Mouse (Mus musculus): ENCODE data around the gene H2afy. TPM values are rescaled to one million over a fixed set of nuclear protein-coding genes. Genes with fewer than 3 reads are reported as not detected.
A peak's percentile ranks its signal among the peaks of the same experiment; 100 is the strongest.

Gene H2afy
- polyA plus RNA-seq (2016; fragmentation: Nextera tagmentation; extraction: Ambion mirVana), result 642 and 645 TPM in 2 replicates

DNA sequence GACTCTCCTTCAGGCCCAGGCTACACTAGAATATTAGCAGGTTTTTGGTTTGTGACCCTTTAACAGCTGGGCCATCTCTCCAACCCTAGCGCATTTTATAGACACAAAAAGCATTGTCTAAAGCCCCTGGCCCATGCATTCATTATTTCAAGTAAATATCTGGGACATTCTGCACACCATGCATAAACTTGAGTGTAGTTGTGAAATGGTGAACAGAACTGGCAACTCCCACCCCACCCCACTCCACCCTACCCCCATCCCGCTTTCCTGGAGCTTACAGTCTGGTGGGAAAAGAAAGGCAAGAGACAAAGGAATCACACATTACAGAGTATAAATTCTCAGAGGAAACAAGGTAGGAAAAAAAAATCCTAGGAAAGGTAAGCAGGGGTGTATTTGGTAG lies at the start of gene H2afy:
Gene H2afy (minus strand): TSS at position 162 of the 400 bp plus-strand sequence.
- peaks cover 25% of the 10 kb centered on the region for H3K36me3 ChIP-seq
- H3K27ac ChIP-seq, result peak within 1 kb of the TSS; percentile 99
- WGBS, result 82% methylated on average over 2 of the region's 2 CpGs
- H3K9me3 ChIP-seq (replicated peaks), result no peaks in the 10 kb centered on the region
- DNase-seq (ENCODE audit: low spot score), result no peak
- H3K27me3 ChIP-seq (ENCODE audit: low read depth, poor library complexity, severe bottlenecking), result no peaks in the 10 kb centered on the region
- peak within 1 kb of the TSS; percentile 100 for H3K4me3 ChIP-seq
- H3K4me1 ChIP-seq, result peaks cover 64% of the 10 kb centered on the region

DNA sequence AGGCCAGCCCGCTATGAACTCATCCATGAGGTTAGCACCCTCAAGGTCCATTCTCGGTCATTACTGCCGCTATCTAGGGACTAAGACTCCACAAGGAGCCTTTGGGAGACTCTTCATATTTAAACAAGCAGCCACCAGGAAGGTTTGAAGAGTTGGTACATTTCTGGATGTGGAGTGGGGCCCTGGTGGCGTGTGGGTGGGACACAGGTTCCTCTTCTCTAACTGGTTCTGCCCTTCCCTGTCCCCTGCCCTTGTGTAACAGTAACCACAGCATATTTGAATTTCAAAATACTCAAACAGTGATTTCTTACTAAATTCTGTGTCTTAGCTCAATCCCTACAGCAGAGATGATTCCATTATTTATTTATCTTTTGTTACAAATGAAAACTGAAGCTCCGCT lies 47.5 kb upstream of the H2afy start:
- no peaks in the 10 kb centered on the region for H3K9me3 ChIP-seq (replicated peaks)
- 93% methylated on average over 5 of the region's 5 CpGs for WGBS

DNA sequence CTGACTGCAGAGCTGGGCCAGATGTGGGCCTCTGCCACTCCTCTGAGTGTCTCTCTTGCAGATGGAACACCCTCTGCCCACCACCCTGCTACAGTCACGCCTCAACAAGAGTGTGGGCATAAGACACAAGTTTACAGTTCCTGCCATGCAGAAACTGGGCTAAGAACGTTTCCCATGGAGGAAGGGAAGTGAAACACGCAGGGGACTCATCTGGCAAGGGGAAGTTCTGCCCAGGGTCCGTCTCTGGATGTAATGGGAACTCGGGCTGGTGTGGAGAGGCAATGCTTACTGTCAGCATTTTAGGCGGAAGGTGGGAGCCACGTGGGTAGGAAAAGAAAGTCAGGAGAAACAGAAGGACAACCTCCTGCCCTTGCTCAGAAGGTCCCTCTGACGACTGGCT lies 45.3 kb upstream of the H2afy start:
- H3K4me1 ChIP-seq, result peaks cover 7% of the 10 kb centered on the region
- H3K4me3 ChIP-seq, result no peak overlapping the region
- H3K27me3 ChIP-seq (ENCODE audit: low read depth, poor library complexity, severe bottlenecking), result no peaks in the 10 kb centered on the region
- H3K9me3 ChIP-seq (replicated peaks), result no peaks in the 10 kb centered on the region
- no peaks in the 10 kb centered on the region for H3K36me3 ChIP-seq
- 78% methylated on average over 8 of the region's 8 CpGs for WGBS
- H3K27ac ChIP-seq, result peak overlapping the region; percentile 61
- DNase-seq (ENCODE audit: low spot score), result no peak

More for the DNA sequence above, 47.5 kb upstream of the H2afy start:
- Histone ChIP-seq H3K4me1 (no peaks in the 10 kb centered on the region), H3K27ac (no peak overlapping the region), H3K36me3 (no peaks in the 10 kb centered on the region), H3K27me3 (ENCODE audit: low read depth, poor library complexity, severe bottlenecking) (no peaks in the 10 kb centered on the region), H3K4me3 (no peak overlapping the region)
- DNase-seq (ENCODE audit: low spot score), result no peak

DNA sequence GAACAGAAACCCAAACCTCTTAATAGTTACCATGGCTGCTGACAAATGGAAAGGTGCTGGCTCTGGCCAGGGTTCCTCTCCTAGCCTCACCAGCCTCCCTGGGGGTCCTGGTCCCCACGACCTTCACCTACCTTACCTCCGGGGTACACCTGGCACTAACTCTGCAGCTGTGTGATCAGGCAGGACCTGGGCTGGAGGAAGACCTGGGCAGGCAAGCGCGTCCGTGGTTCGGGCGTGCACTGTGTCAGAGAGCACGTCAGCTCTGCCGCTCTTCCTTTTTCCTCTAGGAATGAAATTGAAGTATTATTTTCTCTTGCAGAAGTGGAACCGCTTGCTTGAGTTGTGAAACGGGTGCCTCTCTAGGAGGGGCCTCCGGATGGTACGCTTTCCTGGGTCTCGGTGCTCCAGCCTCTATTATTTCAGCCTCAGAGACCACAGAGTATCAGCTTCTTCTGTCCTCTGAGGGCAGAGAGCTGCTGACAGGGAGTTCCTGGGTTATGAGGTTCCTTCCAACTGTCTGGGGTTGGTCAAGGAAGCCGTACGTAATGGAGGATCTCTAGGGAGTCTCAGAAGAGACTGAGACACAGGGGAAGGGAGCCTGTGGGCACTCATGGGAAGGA lies 42.4 kb upstream of the H2afy start, which contains the start of gene Tifab:
Gene Tifab (minus strand): TSS at position 470 of the 620 bp plus-strand sequence.
- Histone ChIP-seq H3K4me3 (no peak within 1 kb of the TSS), H3K9me3 (replicated peaks) (no peaks in the 10 kb centered on the region), H3K27me3 (ENCODE audit: low read depth, poor library complexity, severe bottlenecking) (no peaks in the 10 kb centered on the region), H3K27ac (peak within 1 kb of the TSS; percentile 51), H3K4me1 (peaks cover 34% of the 10 kb centered on the region), H3K36me3 (no peaks in the 10 kb centered on the region)
- no peak for DNase-seq (ENCODE audit: low spot score)
- WGBS, result 93% methylated on average over 16 of the region's 16 CpGs

GRCm38 (mm10) chr13:56176310-56176709 lies 40.1 kb upstream of the H2afy start:
- H3K27ac ChIP-seq, result peak overlapping the region; percentile 67
- H3K4me1 ChIP-seq, result peaks cover 55% of the 10 kb centered on the region

GRCm38 (mm10) chr13:56175848-56176247 lies 39.7 kb upstream of the H2afy start:
- peaks cover 60% of the 10 kb centered on the region for H3K4me1 ChIP-seq

More at GRCm38 (mm10) chr13:56176310-56176709, 40.1 kb upstream of the H2afy start:
- Histone ChIP-seq H3K36me3 (no peaks in the 10 kb centered on the region), H3K4me3 (no peak overlapping the region), H3K27me3 (ENCODE audit: low read depth, poor library complexity, severe bottlenecking) (no peaks in the 10 kb centered on the region), H3K9me3 (replicated peaks) (no peaks in the 10 kb centered on the region)
- 84% methylated on average over 9 of the region's 9 CpGs for WGBS
- DNase-seq (ENCODE audit: low spot score), result no peak

DNA sequence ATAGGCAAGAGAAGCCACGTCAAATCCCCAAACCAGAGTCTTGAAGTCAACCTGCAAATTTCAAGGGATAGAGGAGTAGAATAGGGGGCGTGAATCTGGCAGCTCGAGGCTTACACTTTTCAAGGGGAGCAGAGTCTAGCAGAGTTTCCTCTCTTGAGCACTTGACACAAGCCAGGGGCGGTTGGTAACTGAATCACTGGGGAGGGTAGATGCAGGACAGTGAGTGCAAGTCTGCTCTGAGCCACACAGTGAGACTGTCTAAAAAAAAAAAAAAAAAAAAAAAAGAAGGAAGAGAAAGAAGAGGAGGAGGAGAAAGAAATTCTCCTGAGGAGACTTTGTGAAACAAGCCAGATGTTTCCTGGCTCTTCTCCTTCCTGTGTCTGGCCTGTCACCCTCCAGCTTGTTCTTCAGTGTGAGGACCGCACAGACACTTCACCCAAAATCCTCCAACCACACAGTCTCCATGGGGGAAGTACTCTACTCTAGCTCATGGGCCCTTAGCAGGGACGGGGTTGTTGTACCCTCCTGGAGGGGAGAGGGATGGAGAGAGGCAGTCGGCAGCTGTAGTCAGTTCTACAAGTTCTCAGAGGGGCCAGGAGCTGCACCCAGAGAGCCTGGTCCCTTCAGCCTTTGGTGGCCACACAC lies 36.9 kb upstream of the H2afy start:
- H3K27ac ChIP-seq, result peak overlapping the region; percentile 91
- no peak for DNase-seq (ENCODE audit: low spot score)
- no peaks in the 10 kb centered on the region for H3K27me3 ChIP-seq (ENCODE audit: low read depth, poor library complexity, severe bottlenecking)
- no peaks in the 10 kb centered on the region for H3K36me3 ChIP-seq
- peaks cover 88% of the 10 kb centered on the region for H3K4me1 ChIP-seq
- H3K9me3 ChIP-seq (replicated peaks), result no peaks in the 10 kb centered on the region
- WGBS, result 58% methylated on average over 7 of the region's 7 CpGs
- no peak overlapping the region for H3K4me3 ChIP-seq

More at GRCm38 (mm10) chr13:56175848-56176247, 39.7 kb upstream of the H2afy start:
- Histone ChIP-seq H3K27ac (peak overlapping the region; percentile 67), H3K9me3 (replicated peaks) (no peaks in the 10 kb centered on the region), H3K4me3 (no peak overlapping the region), H3K27me3 (ENCODE audit: low read depth, poor library complexity, severe bottlenecking) (no peaks in the 10 kb centered on the region), H3K36me3 (no peaks in the 10 kb centered on the region)
- no peak for DNase-seq (ENCODE audit: low spot score)
- WGBS, result 72% methylated on average over 4 of the region's 4 CpGs

DNA sequence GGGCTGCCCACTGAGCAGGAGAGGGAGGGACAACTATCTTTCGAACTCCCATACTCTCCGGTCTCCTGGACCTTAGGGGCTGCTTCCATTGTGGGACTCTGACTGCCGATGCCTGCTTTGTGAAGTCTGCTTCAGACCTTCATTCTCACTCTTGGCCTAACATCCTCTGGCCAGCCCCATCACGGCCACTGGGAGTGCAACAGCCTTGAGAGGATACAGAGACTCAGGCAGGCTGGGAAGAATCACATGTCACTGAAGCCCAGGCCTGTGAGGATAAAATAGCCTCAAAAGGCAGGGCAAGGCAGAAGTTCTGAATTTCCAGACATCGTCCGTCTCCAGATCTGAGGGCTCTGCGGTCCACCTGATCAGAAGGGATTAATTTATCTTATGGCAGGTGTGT lies 35.9 kb upstream of the H2afy start:
- H3K4me3 ChIP-seq, result no peak overlapping the region
- H3K9me3 ChIP-seq (replicated peaks), result no peaks in the 10 kb centered on the region
- H3K4me1 ChIP-seq, result peaks cover 95% of the 10 kb centered on the region
- 84% methylated on average over 7 of the region's 7 CpGs for WGBS
- no peaks in the 10 kb centered on the region for H3K36me3 ChIP-seq
- no peaks in the 10 kb centered on the region for H3K27me3 ChIP-seq (ENCODE audit: low read depth, poor library complexity, severe bottlenecking)
- H3K27ac ChIP-seq, result peak overlapping the region; percentile 91
- DNase-seq (ENCODE audit: low spot score), result no peak

GRCm38 (mm10) chr13:56168403-56168781 lies 32.2 kb upstream of the H2afy start:
- 34% methylated on average over 3 of the region's 3 CpGs for WGBS
- H3K4me3 ChIP-seq, result peak overlapping the region; percentile 30; the same call in 1 of the 2 replicates
- DNase-seq (ENCODE audit: low spot score), result no peak
- H3K27me3 ChIP-seq (ENCODE audit: low read depth, poor library complexity, severe bottlenecking), result no peaks in the 10 kb centered on the region
- peaks cover 91% of the 10 kb centered on the region for H3K4me1 ChIP-seq
- peak overlapping the region; percentile 91 for H3K27ac ChIP-seq
- no peaks in the 10 kb centered on the region for H3K9me3 ChIP-seq (replicated peaks)
- H3K36me3 ChIP-seq, result no peaks in the 10 kb centered on the region

- Histone ChIP-seq H3K9me3 (replicated peaks) (no peaks in the 10 kb centered on the region), H3K4me1 (peaks cover 91% of the 10 kb centered on the region), H3K4me3 (peak overlapping the region; percentile 30), H3K27me3 (ENCODE audit: low read depth, poor library complexity, severe bottlenecking) (no peaks in the 10 kb centered on the region), H3K27ac (peak overlapping the region; percentile 91), H3K36me3 (no peaks in the 10 kb centered on the region)
- WGBS, result 22% methylated on average over 12 of the region's 14 CpGs
- peak; percentile 56 for DNase-seq (ENCODE audit: low spot score)
These were observed 31.6 kb upstream of the H2afy start for GRCm38 (mm10) chr13:56167446-56168402.

DNA sequence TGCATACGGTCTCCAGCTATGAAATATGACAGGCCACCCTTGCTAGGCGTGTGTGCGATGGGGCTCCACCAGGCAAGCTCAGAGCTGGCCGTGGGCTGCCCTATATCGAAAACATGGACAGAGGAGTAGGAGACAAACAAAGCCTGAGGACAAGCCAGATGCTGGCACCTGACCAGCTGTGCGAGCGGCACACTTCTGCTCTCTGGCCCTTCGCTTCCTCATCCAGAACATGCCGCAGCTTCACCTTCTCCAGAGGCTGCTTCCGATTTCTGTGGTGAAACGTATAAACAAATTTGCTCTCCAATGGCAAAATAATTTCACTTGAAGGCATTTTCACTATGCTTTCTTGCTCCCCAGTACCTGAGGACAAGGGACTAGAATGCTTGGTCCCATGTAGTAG lies 29.4 kb upstream of the H2afy start:
- Histone ChIP-seq H3K36me3 (no peaks in the 10 kb centered on the region), H3K4me1 (peaks cover 91% of the 10 kb centered on the region), H3K4me3 (no peak overlapping the region), H3K27me3 (ENCODE audit: low read depth, poor library complexity, severe bottlenecking) (no peaks in the 10 kb centered on the region), H3K27ac (peak overlapping the region; percentile 95), H3K9me3 (replicated peaks) (no peaks in the 10 kb centered on the region)
- WGBS, result 94% methylated on average over 11 of the region's 11 CpGs
- no peak for DNase-seq (ENCODE audit: low spot score)

DNA sequence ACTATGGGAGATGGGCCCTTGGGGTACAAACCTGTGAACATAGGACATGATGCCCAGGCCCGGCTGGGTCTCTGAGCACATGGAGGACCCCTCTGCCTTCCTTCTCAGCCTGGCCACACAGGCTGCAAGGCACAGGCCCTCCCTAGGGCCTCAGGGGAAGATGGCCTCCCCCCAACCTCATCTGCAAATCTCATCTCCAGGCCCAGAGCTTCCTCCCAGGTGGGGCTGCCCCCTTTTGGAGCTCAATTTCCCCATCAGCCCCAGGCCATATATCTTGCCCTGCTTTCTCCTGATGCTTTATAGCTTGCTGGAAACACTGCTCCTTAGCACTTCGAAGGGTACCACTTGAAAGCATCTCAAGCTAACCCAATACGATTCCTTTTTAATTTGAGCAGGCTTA lies 28.2 kb upstream of the H2afy start:
- no peak for DNase-seq (ENCODE audit: low spot score)
- H3K9me3 ChIP-seq (replicated peaks), result no peaks in the 10 kb centered on the region
- WGBS, result 50% methylated on average over 3 of the region's 3 CpGs
- no peaks in the 10 kb centered on the region for H3K27me3 ChIP-seq (ENCODE audit: low read depth, poor library complexity, severe bottlenecking)
- H3K4me1 ChIP-seq, result peaks cover 91% of the 10 kb centered on the region
- H3K4me3 ChIP-seq, result no peak overlapping the region
- H3K36me3 ChIP-seq, result no peaks in the 10 kb centered on the region
- peak overlapping the region; percentile 95 for H3K27ac ChIP-seq
